In genomic region chr5:23418147-23418781, GRCm38 (mm10) we compare ENCODE assay signal across 8 mouse cellular contexts. TPM values are rescaled to one million over a fixed set of nuclear protein-coding genes. Genes with fewer than 3 reads are reported as not detected.
DNase-seq lines count a peak whose midpoint lies in the region; ATAC-seq and TF ChIP-seq lines count a peak whose summit lies in the region.

No protein-coding gene starts in this region.

- peak overlapping the region; percentile 80 for H3K4me3 ChIP-seq in E14TG2a.4 (replicated peaks; ENCODE audit: low read length)
- H3K4me3 ChIP-seq in forebrain, embryonic 14.5 days (ENCODE audit: low read depth, low read length), result peak overlapping the region; percentile 47
- H3K4me3 ChIP-seq in neural tube, embryonic 14.5 days (ENCODE audit: low read depth, low read length), result peak overlapping the region; percentile 36
- H3K4me3 ChIP-seq in testis, adult 2 months (ENCODE audit: control insufficient read depth, low read depth, low read length), result peak overlapping the region; percentile 89

- no peaks in the 10 kb centered on the region for H3K9me3 ChIP-seq in E14TG2a.4 (ENCODE audit: low read length)
- H3K9me3 ChIP-seq in forebrain, embryonic 14.5 days (replicated peaks; ENCODE audit: control insufficient read depth, low read length), result no peaks in the 10 kb centered on the region
- no peaks in the 10 kb centered on the region for H3K9me3 ChIP-seq in neural tube, embryonic 14.5 days (ENCODE audit: control insufficient read depth, low read length)

- intact Hi-C loops in heart, postnatal 14 days (cut with DNase I), result loop anchor here (5.0 kb wide), 3 partner anchors 54 to 239 kb away; no protein-coding TSS in a partner anchor

- peak; percentile 79 for ATAC-seq in cerebellum, adult (ENCODE audit: insufficient number of reproducible peaks, low FRiP score, low TSS enrichment)
- ATAC-seq in forebrain, embryonic 14.5 days, result peak; percentile 84
- peak; percentile 87 for ATAC-seq in neural tube, embryonic 14.5 days (ENCODE audit: low read depth)

- H3K27ac ChIP-seq in forebrain, embryonic 14.5 days (ENCODE audit: low read depth, low read length), result peak overlapping the region; percentile 93
- peak overlapping the region; percentile 87 for H3K27ac ChIP-seq in neural tube, embryonic 14.5 days (ENCODE audit: low read depth, low read length)
- peak overlapping the region; percentile 89 for H3K27ac ChIP-seq in testis, adult 2 months (ENCODE audit: control insufficient read depth, insufficient read depth, low read depth, low read length)

- H3K4me2 ChIP-seq in forebrain, embryonic 14.5 days (ENCODE audit: low read length), result peak overlapping the region; percentile 80
- H3K4me2 ChIP-seq in neural tube, embryonic 14.5 days (ENCODE audit: low read depth, low read length), result peak overlapping the region; percentile 89

- H3K27me3 ChIP-seq in E14TG2a.4 (ENCODE audit: insufficient read depth, low read length), result no peaks in the 10 kb centered on the region
- H3K27me3 ChIP-seq in forebrain, embryonic 14.5 days (replicated peaks; ENCODE audit: control insufficient read depth, insufficient read depth, low read length), result no peaks in the 10 kb centered on the region
- no peaks in the 10 kb centered on the region for H3K27me3 ChIP-seq in neural tube, embryonic 14.5 days (ENCODE audit: control insufficient read depth, insufficient read depth, low read length)
- no peaks in the 10 kb centered on the region for H3K27me3 ChIP-seq in testis, adult 2 months (ENCODE audit: control insufficient read depth, insufficient read depth, low read length)

- peak; percentile 72 for TF ChIP-seq POLR2A in testis, adult 2 months (IDR thresholded peaks at IDR 0.05; ENCODE audit: control insufficient read depth, low read depth, low read length)

- H3K9ac ChIP-seq in forebrain, embryonic 14.5 days (ENCODE audit: low read length), result peak overlapping the region; percentile 74
- H3K9ac ChIP-seq in neural tube, embryonic 14.5 days (replicated peaks; ENCODE audit: low read depth, low read length), result peak overlapping the region; percentile 75

- TF ChIP-seq CTCF in E14TG2a.4 (conservative IDR thresholded peaks at IDR 0.05; ENCODE audit: low read length), result no peak
- 0 out of 2 replicates have a peak, but pooled peaks have one; percentile 11 for TF ChIP-seq CTCF in testis, adult 2 months (IDR thresholded peaks at IDR 0.05; ENCODE audit: control insufficient read depth, insufficient read depth, insufficient replicate concordance, low read depth, low read length)

- H3K4me1 ChIP-seq in E14TG2a.4 (replicated peaks; ENCODE audit: low read depth, low read length), result peaks cover 77% of the 10 kb centered on the region
- H3K4me1 ChIP-seq in forebrain, embryonic 14.5 days (ENCODE audit: control insufficient read depth, insufficient read depth, low read length), result peaks cover 58% of the 10 kb centered on the region
- H3K4me1 ChIP-seq in neural tube, embryonic 14.5 days (ENCODE audit: control insufficient read depth, insufficient read depth, low read length), result peaks cover 64% of the 10 kb centered on the region
- H3K4me1 ChIP-seq in testis, adult 2 months (ENCODE audit: control insufficient read depth, insufficient read depth, low read length), result peaks cover 2% of the 10 kb centered on the region; the same call in 1 of the 2 replicates

- DNase-seq in forebrain, embryonic 14.5 days (ENCODE audit: low spot score), result peak; percentile 86
- DNase-seq in heart, postnatal 14 days, result peak; percentile 89 to 90
- DNase-seq in layer of hippocampus, adult 18-20 months (ENCODE audit: low spot score in 2 of 2), result peak; percentile 74 to 88
- peak; percentile 91 to 93 for DNase-seq in lung, adult 18-20 months

- under 1% methylated on average over 40 of the region's 40 CpGs for WGBS in forebrain, embryonic 14.5 days
- under 1% methylated on average over 40 of the region's 40 CpGs for WGBS in neural tube, embryonic 14.5 days

- H3K36me3 ChIP-seq in E14TG2a.4 (ENCODE audit: insufficient read depth, low read length), result peaks cover 16% of the 10 kb centered on the region
- H3K36me3 ChIP-seq in forebrain, embryonic 14.5 days (ENCODE audit: control insufficient read depth, insufficient read depth, low read length), result peaks cover 11% of the 10 kb centered on the region
- H3K36me3 ChIP-seq in neural tube, embryonic 14.5 days (ENCODE audit: control insufficient read depth, insufficient read depth, low read length), result peaks cover 6% of the 10 kb centered on the region; the same call in 1 of the 2 replicates
- no peaks in the 10 kb centered on the region for H3K36me3 ChIP-seq in testis, adult 2 months (ENCODE audit: control insufficient read depth, insufficient read depth, low read length)

RNA-seq across cellular contexts. Expression of gene Kmt2e, which starts 16.0 kb away (rescaled TPM):
- 131 and 154 TPM in 2 replicates for polyA plus RNA-seq in forebrain, embryonic 14.5 days (2014; fragmentation: Nextera tagmentation; extraction: Ambion mirVana)
- 10 to 100 TPM; 54.3 to 56.7 TPM for total RNA-seq in heart, postnatal 14 days (2021)
- 10 to 100 TPM; 81.4 to 84.0 TPM for total RNA-seq in layer of hippocampus, adult 18-20 months (2021)
- polyA plus RNA-seq in neural tube, embryonic 14.5 days (2014; fragmentation: Nextera tagmentation; extraction: Ambion mirVana), result 151 TPM in 2 replicates
- 11.2 and 13.8 TPM in 2 replicates for polyA plus RNA-seq in testis, adult 2 months (2012; rRNA removed)

Comparison
In these comparisons a context has a peak if more than half of its experiments do, and no peak if none do; other contexts are left out.
1. Peak in every context shown above with its lines: DNase-seq, ATAC-seq, H3K4me3 ChIP-seq and H3K27ac ChIP-seq.
2. H3K4me3 ChIP-seq: peak in every context shown above with its lines; median percentile 89 in testis, adult 2 months; 80 in E14TG2a.4; 47 in forebrain, embryonic 14.5 days; 36 in neural tube, embryonic 14.5 days.